Mouse (Mus musculus): ENCODE measurements around the gene Atp6v0e. TPM values are rescaled to one million over a fixed set of nuclear protein-coding genes. Genes with fewer than 3 reads are reported as not detected.

Gene Atp6v0e
- polyA plus RNA-seq, 1 experiment from 2014 or later, result 382 TPM

GRCm38 (mm10) chr17:26715271-26715758, 52.3 kb downstream of the Atp6v0e start, which contains the start of gene Crebrf:
Crebrf (plus strand) TSS chr17:26715650.
- no peaks in the 10 kb centered on the region for H3K9me3 ChIP-seq (ENCODE audit: low read length)
- H3K4me2 ChIP-seq (replicated peaks; ENCODE audit: low read depth, low read length), result peak within 1 kb of the TSS; percentile 63
- peak within 1 kb of the TSS; percentile 93 for H3K9ac ChIP-seq (replicated peaks; ENCODE audit: low read depth)
- peak within 1 kb of the TSS; percentile 100 for H3K4me3 ChIP-seq (ENCODE audit: low read depth, low read length)
- peaks cover 2% of the 10 kb centered on the region; the same call in 1 of the 2 replicates for H3K4me1 ChIP-seq (ENCODE audit: insufficient read depth, low read depth, low read length)
- TF ChIP-seq CTCF (IDR thresholded peaks at IDR 0.05) (no peak), EP300 (IDR thresholded peaks at IDR 0.05) (0 out of 2 replicates have a peak, but pooled peaks have one; percentile 21)
- peak; percentile 84 for ATAC-seq
- DNase-seq (ENCODE audit: low spot score), result peak; percentile 100
- peak within 1 kb of the TSS; percentile 96 for H3K27ac ChIP-seq (ENCODE audit: low read length)
- no peaks in the 10 kb centered on the region for H3K27me3 ChIP-seq (replicated peaks; ENCODE audit: insufficient read depth, low read length)
- WGBS, result under 1% methylated on average over 40 of the region's 41 CpGs
- no peaks in the 10 kb centered on the region for H3K36me3 ChIP-seq (ENCODE audit: insufficient read depth, low read length)

- peak overlapping the region; percentile 93 for H3K9ac ChIP-seq (replicated peaks; ENCODE audit: low read depth)
- H3K36me3 ChIP-seq (ENCODE audit: insufficient read depth, low read length), result no peaks in the 10 kb centered on the region
- peak; percentile 97 for ATAC-seq
- peaks cover 2% of the 10 kb centered on the region; the same call in 1 of the 2 replicates for H3K4me1 ChIP-seq (ENCODE audit: insufficient read depth, low read depth, low read length)
- H3K27me3 ChIP-seq (replicated peaks; ENCODE audit: insufficient read depth, low read length), result no peaks in the 10 kb centered on the region
- TF ChIP-seq EP300 (IDR thresholded peaks at IDR 0.05) (peak; percentile 52; the same call in 1 of the 2 replicates), CTCF (IDR thresholded peaks at IDR 0.05) (no peak)
- WGBS, result 1% methylated on average over 39 of the region's 75 CpGs
- peak overlapping the region; percentile 63 for H3K4me2 ChIP-seq (replicated peaks; ENCODE audit: low read depth, low read length)
- peak overlapping the region; percentile 96 for H3K27ac ChIP-seq (ENCODE audit: low read length)
- H3K4me3 ChIP-seq (ENCODE audit: low read depth, low read length), result peak overlapping the region; percentile 100
- peak; percentile 99 for DNase-seq (ENCODE audit: low spot score)
- no peaks in the 10 kb centered on the region for H3K9me3 ChIP-seq (ENCODE audit: low read length)
These were observed 53.1 kb downstream of the Atp6v0e start for GRCm38 (mm10) chr17:26715916-26716717.

GRCm38 (mm10) chr17:26717868-26718267, 54.8 kb downstream of the Atp6v0e start:
- H3K27ac ChIP-seq (ENCODE audit: low read length), result no peak overlapping the region
- H3K4me1 ChIP-seq (ENCODE audit: insufficient read depth, low read depth, low read length), result peaks cover 2% of the 10 kb centered on the region; the same call in 1 of the 2 replicates
- H3K27me3 ChIP-seq (replicated peaks; ENCODE audit: insufficient read depth, low read length), result no peaks in the 10 kb centered on the region
- no peak for DNase-seq (ENCODE audit: low spot score)
- no peaks in the 10 kb centered on the region for H3K36me3 ChIP-seq (ENCODE audit: insufficient read depth, low read length)
- no peak overlapping the region for H3K4me3 ChIP-seq (ENCODE audit: low read depth, low read length)
- H3K9ac ChIP-seq (replicated peaks; ENCODE audit: low read depth), result no peak overlapping the region
- WGBS, result 63% methylated on average over 2 of the region's 2 CpGs
- TF ChIP-seq CTCF (IDR thresholded peaks at IDR 0.05) (peak; percentile 30; the same call in 1 of the 2 replicates), EP300 (IDR thresholded peaks at IDR 0.05) (no peak)
- no peaks in the 10 kb centered on the region for H3K9me3 ChIP-seq (ENCODE audit: low read length)
- no peak overlapping the region for H3K4me2 ChIP-seq (replicated peaks; ENCODE audit: low read depth, low read length)
- ATAC-seq, result no peak

DNA sequence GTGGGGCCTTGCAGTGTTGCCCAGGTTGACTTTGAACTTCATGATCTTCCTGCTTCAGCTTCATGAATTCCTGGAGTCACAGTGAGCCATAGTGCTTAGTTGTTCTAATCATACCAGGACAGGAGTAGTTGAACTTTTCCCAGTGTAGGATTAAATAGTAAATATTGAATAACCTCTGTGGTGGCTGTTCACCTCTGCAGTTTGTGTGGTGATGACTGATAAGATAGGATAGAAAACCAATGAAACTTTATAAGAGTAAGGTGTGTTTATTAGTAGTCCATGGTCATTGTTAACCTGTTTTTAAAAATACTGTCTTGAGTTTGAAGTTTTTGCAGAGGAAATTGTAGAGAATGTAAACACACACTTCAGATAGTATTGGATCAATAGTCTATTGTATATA, 56.4 kb downstream of the Atp6v0e start:
- Histone ChIP-seq H3K36me3 (ENCODE audit: insufficient read depth, low read length) (no peaks in the 10 kb centered on the region), H3K4me2 (replicated peaks; ENCODE audit: low read depth, low read length) (no peak overlapping the region), H3K4me3 (ENCODE audit: low read depth, low read length) (no peak overlapping the region), H3K27me3 (replicated peaks; ENCODE audit: insufficient read depth, low read length) (no peaks in the 10 kb centered on the region), H3K9me3 (ENCODE audit: low read length) (no peaks in the 10 kb centered on the region), H3K27ac (ENCODE audit: low read length) (no peak overlapping the region), H3K4me1 (ENCODE audit: insufficient read depth, low read depth, low read length) (peaks cover 7% of the 10 kb centered on the region; the same call in 1 of the 2 replicates), H3K9ac (replicated peaks; ENCODE audit: low read depth) (no peak overlapping the region)
- DNase-seq (ENCODE audit: low spot score), result no peak
- ATAC-seq, result no peak
- TF ChIP-seq EP300 (IDR thresholded peaks at IDR 0.05) (no peak), CTCF (IDR thresholded peaks at IDR 0.05) (no peak)

GRCm38 (mm10) chr17:26721802-26722201, 58.8 kb downstream of the Atp6v0e start:
- WGBS, result 65% methylated on average over 2 of the region's 2 CpGs
- TF ChIP-seq CTCF (IDR thresholded peaks at IDR 0.05) (no peak), EP300 (IDR thresholded peaks at IDR 0.05) (no peak)

GRCm38 (mm10) chr17:26724790-26725189, 61.8 kb downstream of the Atp6v0e start:
- Histone ChIP-seq H3K4me1 (ENCODE audit: insufficient read depth, low read depth, low read length) (peaks cover 21% of the 10 kb centered on the region; the same call in 1 of the 2 replicates), H3K9ac (replicated peaks; ENCODE audit: low read depth) (no peak overlapping the region), H3K27ac (ENCODE audit: low read length) (no peak overlapping the region), H3K9me3 (ENCODE audit: low read length) (no peaks in the 10 kb centered on the region), H3K27me3 (replicated peaks; ENCODE audit: insufficient read depth, low read length) (no peaks in the 10 kb centered on the region), H3K4me2 (replicated peaks; ENCODE audit: low read depth, low read length) (no peak overlapping the region), H3K4me3 (ENCODE audit: low read depth, low read length) (no peak overlapping the region), H3K36me3 (ENCODE audit: insufficient read depth, low read length) (no peaks in the 10 kb centered on the region)
- ATAC-seq (no peak), DNase-seq (ENCODE audit: low spot score) (no peak)
- WGBS, result 21% methylated on average over 1 of the region's 1 CpGs
- TF ChIP-seq CTCF (IDR thresholded peaks at IDR 0.05) (no peak), EP300 (IDR thresholded peaks at IDR 0.05) (no peak)

More at GRCm38 (mm10) chr17:26721802-26722201, 58.8 kb downstream of the Atp6v0e start:
- Histone ChIP-seq H3K36me3 (ENCODE audit: insufficient read depth, low read length) (no peaks in the 10 kb centered on the region), H3K4me3 (ENCODE audit: low read depth, low read length) (no peak overlapping the region), H3K27ac (ENCODE audit: low read length) (no peak overlapping the region), H3K4me1 (ENCODE audit: insufficient read depth, low read depth, low read length) (peaks cover 19% of the 10 kb centered on the region; the same call in 1 of the 2 replicates), H3K27me3 (replicated peaks; ENCODE audit: insufficient read depth, low read length) (no peaks in the 10 kb centered on the region), H3K9me3 (ENCODE audit: low read length) (no peaks in the 10 kb centered on the region), H3K4me2 (replicated peaks; ENCODE audit: low read depth, low read length) (no peak overlapping the region), H3K9ac (replicated peaks; ENCODE audit: low read depth) (no peak overlapping the region)
- DNase-seq (ENCODE audit: low spot score), result no peak
- ATAC-seq, result no peak

All from lung, postnatal 0 days (tissue).